Mouse (Mus musculus): ENCODE results near the gene Slc27a1. TPM values are rescaled to one million over a fixed set of nuclear protein-coding genes. Genes with fewer than 3 reads are reported as not detected.

The Slc27a1 gene
- polyA plus RNA-seq, 1 experiment from 2014 or later, result 59.9 TPM

- 3% methylated on average over 37 of the region's 37 CpGs for WGBS
- no peak for ATAC-seq
Measured at GRCm38 (mm10) chr8:71537028-71537867, 31.4 kb upstream of the Slc27a1 start, which contains the start of gene Bst2. TSS of gene Bst2 (minus strand) at chr8:71537456.

GRCm38 (mm10) chr8:71542632-71543343 lies 25.9 kb upstream of the Slc27a1 start, which contains the start of gene Mvb12a:
TSS of gene Mvb12a (plus strand) at chr8:71542922.
- peak; percentile 96 for ATAC-seq
- H3K4me1 ChIP-seq, result peaks cover 11% of the 10 kb centered on the region
- WGBS, result under 1% methylated on average over 55 of the region's 55 CpGs
- no peak within 1 kb of the TSS for H3K27ac ChIP-seq
- H3K36me3 ChIP-seq (ENCODE audit: poor library complexity, severe bottlenecking), result peaks cover 27% of the 10 kb centered on the region
- H3K9ac ChIP-seq, result peak within 1 kb of the TSS; percentile 86
- H3K4me2 ChIP-seq, result peak within 1 kb of the TSS; percentile 89
- H3K27me3 ChIP-seq, result peaks cover 13% of the 10 kb centered on the region
- H3K9me3 ChIP-seq (replicated peaks), result no peaks in the 10 kb centered on the region
- H3K4me3 ChIP-seq, result peak within 1 kb of the TSS; percentile 92

More at GRCm38 (mm10) chr8:71537028-71537867, 31.4 kb upstream of the Slc27a1 start, which contains the start of gene Bst2:
- Histone ChIP-seq H3K4me2 (peak within 1 kb of the TSS; percentile 55), H3K9me3 (replicated peaks) (no peaks in the 10 kb centered on the region), H3K9ac (no peak within 1 kb of the TSS), H3K4me1 (peaks cover 5% of the 10 kb centered on the region; the same call in 1 of the 2 replicates), H3K36me3 (ENCODE audit: poor library complexity, severe bottlenecking) (no peaks in the 10 kb centered on the region), H3K4me3 (peak within 1 kb of the TSS; percentile 24), H3K27ac (no peak within 1 kb of the TSS), H3K27me3 (peaks cover 37% of the 10 kb centered on the region)

DNA sequence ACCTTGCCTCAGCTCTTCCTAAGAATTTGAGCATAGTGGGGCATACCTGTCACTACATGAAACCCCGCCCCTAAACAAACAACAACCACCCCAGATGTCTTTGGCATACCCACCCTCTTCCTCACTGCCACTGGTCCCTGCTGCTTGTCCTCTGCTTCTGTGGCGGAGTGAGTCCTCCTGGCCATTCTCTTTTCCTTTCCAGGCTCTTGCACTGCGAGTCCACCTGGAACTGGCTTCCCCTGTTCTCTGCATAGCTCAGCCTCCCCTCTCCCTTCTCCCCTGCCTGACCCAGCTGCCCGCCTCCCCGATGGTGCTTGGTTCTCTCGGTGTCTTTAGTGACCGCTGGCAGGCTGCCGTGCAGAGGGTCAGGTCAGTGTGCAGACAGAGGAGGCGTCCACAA lies 24.9 kb upstream of the Slc27a1 start:
- Histone ChIP-seq H3K27ac (no peak overlapping the region), H3K9me3 (replicated peaks) (no peaks in the 10 kb centered on the region), H3K4me2 (peak overlapping the region; percentile 89), H3K36me3 (ENCODE audit: poor library complexity, severe bottlenecking) (peaks cover 35% of the 10 kb centered on the region), H3K4me1 (peaks cover 11% of the 10 kb centered on the region), H3K4me3 (peak overlapping the region; percentile 92), H3K27me3 (peaks cover 4% of the 10 kb centered on the region; the same call in 1 of the 2 replicates), H3K9ac (peak overlapping the region; percentile 86)
- 92% methylated on average over 9 of the region's 9 CpGs for WGBS
- ATAC-seq, result no peak

GRCm38 (mm10) chr8:71545053-71545452 lies 23.6 kb upstream of the Slc27a1 start:
- Histone ChIP-seq H3K4me2 (no peak overlapping the region), H3K36me3 (ENCODE audit: poor library complexity, severe bottlenecking) (peaks cover 35% of the 10 kb centered on the region), H3K9me3 (replicated peaks) (no peaks in the 10 kb centered on the region), H3K4me3 (no peak overlapping the region), H3K4me1 (peaks cover 11% of the 10 kb centered on the region), H3K27me3 (0 out of 2 replicates have a peak, but pooled peaks cover under 1% of the 10 kb centered on the region), H3K9ac (no peak overlapping the region), H3K27ac (no peak overlapping the region)
- 95% methylated on average over 11 of the region's 11 CpGs for WGBS
- ATAC-seq, result no peak

- no peak overlapping the region for H3K4me2 ChIP-seq
- no peak overlapping the region for H3K27ac ChIP-seq
- H3K9ac ChIP-seq, result no peak overlapping the region
- no peaks in the 10 kb centered on the region for H3K9me3 ChIP-seq (replicated peaks)
- H3K4me1 ChIP-seq, result peaks cover 11% of the 10 kb centered on the region
- H3K27me3 ChIP-seq, result no peaks in the 10 kb centered on the region
- ATAC-seq, result no peak
- peaks cover 35% of the 10 kb centered on the region for H3K36me3 ChIP-seq (ENCODE audit: poor library complexity, severe bottlenecking)
- no peak overlapping the region for H3K4me3 ChIP-seq
- 86% methylated on average over 7 of the region's 7 CpGs for WGBS
Measured at GRCm38 (mm10) chr8:71547590-71547989, 21.1 kb upstream of the Slc27a1 start.

GRCm38 (mm10) chr8:71550754-71551153 lies 17.9 kb upstream of the Slc27a1 start:
- H3K9me3 ChIP-seq (replicated peaks), result no peaks in the 10 kb centered on the region
- H3K4me2 ChIP-seq, result no peak overlapping the region
- peaks cover 27% of the 10 kb centered on the region for H3K36me3 ChIP-seq (ENCODE audit: poor library complexity, severe bottlenecking)
- no peak overlapping the region for H3K27ac ChIP-seq
- no peak for ATAC-seq
- 75% methylated on average over 7 of the region's 7 CpGs for WGBS
- H3K4me1 ChIP-seq, result no peaks in the 10 kb centered on the region
- H3K27me3 ChIP-seq, result peaks cover 12% of the 10 kb centered on the region
- H3K9ac ChIP-seq, result no peak overlapping the region
- no peak overlapping the region for H3K4me3 ChIP-seq

DNA sequence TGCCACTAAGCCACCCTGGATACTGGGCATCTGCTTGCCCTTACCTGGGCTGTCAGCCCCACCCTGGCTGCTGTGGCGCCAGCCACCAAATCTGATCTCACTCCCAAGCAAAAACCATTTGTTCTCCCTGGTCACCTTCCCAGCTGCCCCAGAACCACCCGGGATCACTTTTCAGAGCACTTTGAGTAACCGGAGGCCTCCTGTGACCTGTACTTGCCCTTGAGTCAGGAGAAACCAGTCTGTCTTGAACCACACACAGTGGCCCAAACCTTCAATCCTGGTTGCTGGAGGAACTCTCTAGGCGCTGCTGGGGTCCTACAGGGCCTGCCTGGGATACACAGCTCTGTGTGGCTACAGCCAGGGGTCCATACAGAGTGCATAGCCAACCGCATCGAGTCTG lies 15.9 kb upstream of the Slc27a1 start:
- no peaks in the 10 kb centered on the region for H3K4me1 ChIP-seq
- peaks cover 32% of the 10 kb centered on the region for H3K27me3 ChIP-seq
- no peak for ATAC-seq
- no peak overlapping the region for H3K4me2 ChIP-seq
- H3K4me3 ChIP-seq, result no peak overlapping the region
- H3K36me3 ChIP-seq (ENCODE audit: poor library complexity, severe bottlenecking), result peaks cover 8% of the 10 kb centered on the region
- no peak overlapping the region for H3K9ac ChIP-seq
- no peak overlapping the region for H3K27ac ChIP-seq
- 73% methylated on average over 6 of the region's 6 CpGs for WGBS
- no peaks in the 10 kb centered on the region for H3K9me3 ChIP-seq (replicated peaks)

GRCm38 (mm10) chr8:71554001-71554400 lies 14.7 kb upstream of the Slc27a1 start:
- no peak overlapping the region for H3K27ac ChIP-seq
- peaks cover 44% of the 10 kb centered on the region for H3K27me3 ChIP-seq
- no peaks in the 10 kb centered on the region for H3K9me3 ChIP-seq (replicated peaks)
- H3K4me3 ChIP-seq, result no peak overlapping the region
- no peaks in the 10 kb centered on the region for H3K36me3 ChIP-seq (ENCODE audit: poor library complexity, severe bottlenecking)
- H3K4me1 ChIP-seq, result peaks cover 9% of the 10 kb centered on the region
- H3K9ac ChIP-seq, result no peak overlapping the region
- no peak for ATAC-seq
- no peak overlapping the region for H3K4me2 ChIP-seq
- WGBS, result 66% methylated on average over 6 of the region's 6 CpGs

- Histone ChIP-seq H3K27me3 (peaks cover 51% of the 10 kb centered on the region), H3K9ac (no peak overlapping the region), H3K4me2 (no peak overlapping the region), H3K9me3 (replicated peaks) (no peaks in the 10 kb centered on the region), H3K4me1 (peaks cover 11% of the 10 kb centered on the region), H3K36me3 (ENCODE audit: poor library complexity, severe bottlenecking) (no peaks in the 10 kb centered on the region), H3K27ac (no peak overlapping the region), H3K4me3 (no peak overlapping the region)
- 91% methylated on average over 2 of the region's 2 CpGs for WGBS
- no peak for ATAC-seq
Measured at GRCm38 (mm10) chr8:71554644-71555043, 14.0 kb upstream of the Slc27a1 start.

- Histone ChIP-seq H3K27me3 (peaks cover 87% of the 10 kb centered on the region), H3K36me3 (ENCODE audit: poor library complexity, severe bottlenecking) (no peaks in the 10 kb centered on the region), H3K9me3 (replicated peaks) (no peaks in the 10 kb centered on the region), H3K4me2 (peak within 1 kb of the TSS; percentile 52), H3K27ac (no peak within 1 kb of the TSS), H3K9ac (peak within 1 kb of the TSS; percentile 6; the same call in 1 of the 2 replicates), H3K4me1 (peaks cover 20% of the 10 kb centered on the region), H3K4me3 (peak within 1 kb of the TSS; percentile 28)
- WGBS, result 5% methylated on average over 65 of the region's 70 CpGs
- no peak for ATAC-seq
Measured at GRCm38 (mm10) chr8:71558071-71558957, 10.4 kb upstream of the Slc27a1 start, which contains the start of gene Tmem221. TSS of gene Tmem221 (minus strand) at chr8:71558871.

DNA sequence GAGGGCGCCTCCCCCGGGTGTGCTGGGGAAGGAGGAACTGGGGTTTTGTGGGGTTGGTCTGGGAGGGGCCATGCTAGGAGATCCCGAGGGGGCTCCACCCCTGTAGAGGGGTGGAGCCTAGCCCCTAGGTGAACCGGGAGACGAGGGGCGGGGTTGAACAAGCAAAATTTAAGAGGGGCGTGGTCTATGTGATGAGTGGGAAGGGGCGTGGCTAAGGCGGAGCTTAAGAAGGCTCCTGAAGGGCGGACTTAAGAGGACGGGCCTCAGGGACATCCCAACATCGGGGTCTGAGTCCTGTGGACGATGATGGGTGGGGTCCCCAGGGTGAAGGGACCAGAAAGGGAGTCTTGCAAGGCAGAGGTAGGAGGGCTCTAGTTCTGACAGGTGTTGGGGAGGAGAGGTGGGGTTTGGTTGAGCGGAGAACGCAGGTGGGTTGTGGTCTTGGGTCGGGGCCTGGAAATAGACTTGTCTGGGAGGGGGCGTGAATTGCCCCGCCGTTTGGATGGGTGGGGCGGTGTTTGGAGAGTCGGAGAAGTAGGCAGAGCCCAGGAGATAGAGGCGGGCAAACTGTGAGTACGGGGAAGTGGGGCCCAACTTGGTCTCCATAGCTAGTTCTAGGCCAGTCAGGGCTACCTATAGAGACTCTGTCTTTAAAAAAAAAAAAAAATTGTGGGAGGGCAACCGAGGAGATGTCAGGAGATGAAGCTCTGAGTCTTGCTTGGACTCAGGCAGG lies 9.6 kb upstream of the Slc27a1 start:
- Histone ChIP-seq H3K27me3 (peaks cover 91% of the 10 kb centered on the region), H3K9me3 (replicated peaks) (no peaks in the 10 kb centered on the region), H3K4me2 (peak overlapping the region; percentile 52), H3K4me1 (peaks cover 20% of the 10 kb centered on the region), H3K4me3 (peak overlapping the region; percentile 28), H3K9ac (no peak overlapping the region), H3K27ac (no peak overlapping the region), H3K36me3 (ENCODE audit: poor library complexity, severe bottlenecking) (no peaks in the 10 kb centered on the region)
- ATAC-seq, result 0 out of 2 replicates have a peak, but pooled peaks have one; percentile 25
- 3% methylated on average over 24 of the region's 24 CpGs for WGBS
